Mouse (Mus musculus) forebrain, embryonic 14.5 days (tissue): Measurements from ENCODE around the gene Jak1. TPM values are rescaled to one million over a fixed set of nuclear protein-coding genes. Genes with fewer than 3 reads are reported as not detected.

Experiments used
- polyA plus RNA-seq: library from polyadenylated mRNA; unstranded; fragments of >200 nt; fragmentation: Nextera tagmentation; extraction: Ambion mirVana; gene quantifications from 2 replicates; pipeline ENCODE4 v1.2.1, GENCODE M21; 2014

The Jak1 gene
- polyA plus RNA-seq, 1 experiment from 2014 or later, result 43.6 TPM

Other genes starting within 250 kb of the Jak1 start
- not detected in 2 replicates for gene Gm10577, start 244.6 kb downstream of the Jak1 start, polyA plus RNA-seq
- gene Raver2, start 196.3 kb downstream of the Jak1 start, polyA plus RNA-seq, result 5.4 and 6.3 TPM in 2 replicates
- 2.9 and 4.6 TPM in 2 replicates for gene Ak4, start 154.0 kb upstream of the Jak1 start, polyA plus RNA-seq
- gene Dnajc6, start 231.4 kb upstream of the Jak1 start, polyA plus RNA-seq, result 22.0 and 28.3 TPM in 2 replicates